Mouse (Mus musculus) midbrain, embryonic 14.5 days (tissue): ENCODE data around the gene 1110065P20Rik. TPM values are rescaled to one million over a fixed set of nuclear protein-coding genes. Genes with fewer than 3 reads are reported as not detected.

ENCODE experiments used
- ATAC-seq: fragments of 200-750 bp; cut with Nextera tagmentation; 2 replicates; pipeline ENCODE4 v1.8.0; 2017; ENCODE audit warnings: moderate number of reproducible peaks, moderate library complexity; ENCODE audit not compliant: low FRiP score, low TSS enrichment
- DNase-seq: peaks from one replicate; pipeline ENCODE4 v3.0.0-alpha.2; 2015
- H3K27ac ChIP-seq: fragments of 300-500 bp; sonication (generic); replicated peaks from 2 replicates; pipeline ENCODE4 v1.5.1; 2014; ENCODE audit warnings: mild to moderate bottlenecking, low read depth, low read length, moderate library complexity
- H3K27me3 ChIP-seq: fragments of 300-500 bp; sonication (generic); 2 replicates; pipeline ENCODE4 v1.6.1; 2014; ENCODE audit warnings: low read length, control low read depth, mixed read lengths; ENCODE audit not compliant: control insufficient read depth, insufficient read depth
- H3K36me3 ChIP-seq: fragments of 300-500 bp; sonication (generic); 2 replicates; pipeline ENCODE4 v1.6.1; 2014; ENCODE audit warnings: low read length, control low read depth; ENCODE audit not compliant: control insufficient read depth, insufficient read depth
- H3K4me1 ChIP-seq: fragments of 300-500 bp; sonication (generic); 2 replicates; pipeline ENCODE4 v1.6.1; 2014; ENCODE audit warnings: mild to moderate bottlenecking, antibody characterized with exemption, low read length, control low read depth; ENCODE audit not compliant: control insufficient read depth, insufficient read depth
- H3K4me2 ChIP-seq: fragments of 300-500 bp; sonication (generic); 2 replicates; pipeline ENCODE4 v1.6.1; 2014; ENCODE audit warnings: mild to moderate bottlenecking, low read length, moderate library complexity
- H3K4me3 ChIP-seq: fragments of 300-500 bp; sonication (generic); replicated peaks from 2 replicates; pipeline ENCODE4 v1.5.1; 2014; ENCODE audit warnings: low read depth, low read length
- H3K9ac ChIP-seq: fragments of 300-500 bp; sonication (generic); replicated peaks from 2 replicates; pipeline ENCODE4 v1.6.1; 2014; ENCODE audit warnings: mild to moderate bottlenecking, low read length, moderate library complexity
- H3K9me3 ChIP-seq: fragments of 300-500 bp; sonication (generic); 2 replicates; pipeline ENCODE4 v1.6.1; 2016; ENCODE audit warnings: low read length, control low read depth, mixed read lengths; ENCODE audit not compliant: control insufficient read depth
- WGBS: fragments of 180-500 bp; shearing (Covaris S2); extraction: QIAGEN DNeasy Blood & Tissue Kit; methylation state at CpG from one replicate; pipeline ENCODE4 v1.1.7; 2014; 5-methylcytosine and 5-hydroxymethylcytosine counted together
- polyA plus RNA-seq: library from polyadenylated mRNA; unstranded; fragments of >200 nt; fragmentation: Nextera tagmentation; extraction: Ambion mirVana; gene quantifications from 2 replicates; pipeline ENCODE4 v1.2.1, GENCODE M21; 2014

Gene 1110065P20Rik
- polyA plus RNA-seq, 1 experiment from 2014 or later: 85.1 TPM

DNA sequence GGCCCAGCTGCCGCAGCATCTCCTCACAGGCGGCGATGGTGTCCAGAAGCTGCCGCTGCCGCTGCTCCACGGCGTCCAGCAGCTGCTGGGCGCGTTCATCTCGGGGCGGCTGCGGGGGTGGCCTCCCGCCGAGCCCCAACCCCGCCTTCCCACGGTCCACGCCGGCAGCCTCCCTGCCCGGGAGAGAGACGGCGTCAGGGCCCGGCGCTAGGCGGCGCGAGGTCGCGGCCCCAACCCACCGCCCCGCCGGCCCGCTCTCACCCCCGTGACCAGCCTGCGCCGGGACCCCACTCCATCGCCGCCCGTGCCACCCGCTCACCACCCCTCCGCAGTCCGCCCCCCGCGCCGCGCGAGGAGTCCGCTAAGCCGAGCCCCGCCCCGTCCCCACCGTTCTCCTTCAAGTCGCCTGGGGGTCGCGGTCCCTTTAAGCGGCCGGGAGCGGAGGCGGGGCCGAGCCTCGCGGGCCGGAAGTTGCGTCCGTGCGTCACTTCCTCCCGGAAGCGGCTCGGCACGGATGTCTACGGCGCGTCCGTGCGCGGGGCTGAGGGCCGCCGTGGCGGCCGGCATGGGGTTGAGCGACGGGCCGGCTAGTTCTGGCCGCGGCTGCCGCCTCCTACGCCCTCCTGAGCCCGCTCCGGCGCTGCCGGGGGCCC is 609 bp downstream of the 1110065P20Rik start, which contains the start of gene Yrdc:
Gene Yrdc, plus strand, starts transcription at position 419 of the 653 bp plus-strand sequence.
- under 1% methylated on average over 80 of the region's 90 CpGs for WGBS
- peak within 1 kb of the TSS; percentile 90 for H3K4me2 ChIP-seq
- peaks cover 36% of the 10 kb centered on the region for H3K36me3 ChIP-seq
- no peaks in the 10 kb centered on the region for H3K9me3 ChIP-seq
- no peaks in the 10 kb centered on the region for H3K27me3 ChIP-seq
- H3K9ac ChIP-seq: peak within 1 kb of the TSS; percentile 84
- peak within 1 kb of the TSS; percentile 92 for H3K4me3 ChIP-seq
- peaks cover 23% of the 10 kb centered on the region for H3K4me1 ChIP-seq
- peak within 1 kb of the TSS; percentile 96 for H3K27ac ChIP-seq
- ATAC-seq (peak; percentile 94), DNase-seq (peak; percentile 99)

DNA sequence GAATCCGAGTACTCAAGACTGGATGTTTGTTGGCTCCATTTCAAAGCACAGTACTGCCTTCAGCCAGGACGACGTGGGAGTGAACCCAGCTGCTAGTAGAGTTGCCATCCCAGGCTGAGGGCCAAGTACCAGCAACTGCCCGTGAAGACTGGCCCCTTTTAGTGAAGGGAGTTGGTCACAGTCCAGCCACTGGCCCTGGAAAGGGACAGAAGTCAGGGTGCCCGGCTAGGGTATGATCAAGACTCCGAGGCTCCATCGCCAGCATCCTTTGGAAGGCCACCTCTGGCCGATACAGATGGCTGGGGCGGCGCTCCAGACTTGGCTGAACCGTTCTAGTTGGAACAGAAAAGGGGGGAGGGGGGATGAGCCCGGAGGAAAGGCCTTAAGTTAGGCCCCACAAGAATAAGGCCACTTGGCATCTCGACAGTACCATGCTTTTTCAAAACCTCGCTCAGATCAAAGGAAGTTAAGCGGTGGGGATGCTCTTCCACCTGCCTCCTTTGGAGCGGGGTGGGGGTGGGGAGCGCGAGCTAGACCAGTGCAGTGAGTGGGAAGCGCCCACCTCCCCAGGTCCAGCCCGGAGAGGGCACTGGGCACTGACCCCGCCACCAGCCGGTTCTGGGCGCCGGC is 1.2 kb downstream of the 1110065P20Rik start:
- Histone ChIP-seq H3K36me3 (peaks cover 39% of the 10 kb centered on the region), H3K4me3 (peak overlapping the region; percentile 92), H3K9me3 (no peaks in the 10 kb centered on the region), H3K4me1 (peaks cover 23% of the 10 kb centered on the region), H3K27me3 (no peaks in the 10 kb centered on the region), H3K4me2 (peak overlapping the region; percentile 90), H3K27ac (peak overlapping the region; percentile 96), H3K9ac (peak overlapping the region; percentile 84)
- DNase-seq (peak; percentile 66), ATAC-seq (peak; percentile 2; the same call in 1 of the 2 replicates)
- WGBS: under 1% methylated on average over 24 of the region's 24 CpGs

DNA sequence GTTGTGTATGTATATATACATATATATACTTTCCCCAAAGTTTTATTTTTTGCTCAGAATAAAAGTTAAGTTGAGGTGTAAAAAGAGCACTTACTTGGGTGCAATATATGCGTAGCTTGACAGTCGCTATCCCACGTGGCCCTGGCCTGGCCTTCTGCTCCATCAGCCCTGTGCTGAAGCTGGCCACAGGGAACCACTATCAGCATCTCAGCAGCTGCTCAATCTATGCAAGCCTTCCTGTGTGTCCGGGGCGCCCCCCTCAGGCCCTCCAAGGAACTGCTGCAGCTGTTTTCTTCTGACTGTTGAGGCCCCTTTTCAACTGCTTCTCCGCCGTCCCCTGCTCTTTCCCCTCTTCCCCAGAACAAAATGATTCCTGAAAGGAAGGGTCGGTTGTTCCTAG is 3.4 kb downstream of the 1110065P20Rik start:
- WGBS: 5% methylated on average over 8 of the region's 8 CpGs
- H3K27ac ChIP-seq: no peak overlapping the region
- no peaks in the 10 kb centered on the region for H3K27me3 ChIP-seq
- peak; percentile 85 for DNase-seq
- H3K36me3 ChIP-seq: peaks cover 26% of the 10 kb centered on the region
- H3K4me1 ChIP-seq: peaks cover 23% of the 10 kb centered on the region
- no peaks in the 10 kb centered on the region for H3K9me3 ChIP-seq
- no peak overlapping the region for H3K9ac ChIP-seq
- H3K4me3 ChIP-seq: no peak overlapping the region
- H3K4me2 ChIP-seq: no peak overlapping the region
- no peak for ATAC-seq

DNA sequence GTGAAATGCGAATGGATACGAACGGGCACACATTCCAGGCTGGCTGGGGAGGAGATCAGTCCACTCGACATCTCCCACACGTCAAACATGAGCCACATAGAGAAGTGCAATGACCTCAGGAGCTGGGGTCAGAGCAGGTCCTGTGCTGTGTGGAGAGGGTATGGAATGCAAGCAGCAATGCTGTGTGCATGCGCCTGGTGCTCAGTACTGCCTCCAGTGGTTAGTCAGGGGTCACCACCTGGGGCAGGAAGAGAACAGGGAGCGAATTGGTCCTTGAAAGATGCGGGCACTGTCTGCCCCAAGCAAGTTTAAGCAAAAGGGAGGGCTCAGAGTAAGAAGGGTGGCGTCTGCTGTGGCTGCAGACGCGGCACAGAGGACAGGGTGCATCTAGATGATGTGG is 7.5 kb downstream of the 1110065P20Rik start:
- Histone ChIP-seq H3K4me1 (0 out of 2 replicates have a peak, but pooled peaks cover 8% of the 10 kb centered on the region), H3K36me3 (peaks cover 46% of the 10 kb centered on the region), H3K9ac (no peak overlapping the region), H3K27ac (no peak overlapping the region), H3K27me3 (no peaks in the 10 kb centered on the region), H3K9me3 (no peaks in the 10 kb centered on the region), H3K4me3 (no peak overlapping the region), H3K4me2 (no peak overlapping the region)
- 55% methylated on average over 11 of the region's 11 CpGs for WGBS
- DNase-seq (peak; percentile 58), ATAC-seq (0 out of 2 replicates have a peak, but pooled peaks have one; percentile 46)

DNA sequence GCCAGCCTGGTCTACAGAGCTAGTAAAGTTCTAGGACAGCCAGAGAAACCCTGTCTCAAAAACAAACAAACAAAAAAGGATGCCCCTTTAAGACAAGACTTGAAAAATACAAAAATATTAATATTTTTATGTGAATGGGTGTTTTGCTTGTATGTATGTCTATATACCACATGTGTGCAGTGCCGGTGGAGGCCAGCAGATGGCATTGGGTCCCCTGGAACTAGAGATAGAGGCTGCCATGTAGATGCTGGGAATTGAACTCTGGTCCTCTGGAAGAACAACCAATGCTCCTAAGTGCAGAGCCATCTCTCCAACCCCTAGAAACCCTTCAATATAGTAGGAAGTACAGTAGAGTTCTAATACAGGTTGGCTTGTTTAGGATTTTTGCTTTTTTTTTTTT is 10.0 kb downstream of the 1110065P20Rik start:
- Histone ChIP-seq H3K4me3 (no peak overlapping the region), H3K27ac (no peak overlapping the region), H3K9me3 (no peaks in the 10 kb centered on the region), H3K4me2 (no peak overlapping the region), H3K9ac (no peak overlapping the region), H3K27me3 (no peaks in the 10 kb centered on the region), H3K4me1 (no peaks in the 10 kb centered on the region), H3K36me3 (peaks cover 63% of the 10 kb centered on the region)
- 100% methylated on average over 1 of the region's 1 CpGs for WGBS
- ATAC-seq (no peak), DNase-seq (no peak)

DNA sequence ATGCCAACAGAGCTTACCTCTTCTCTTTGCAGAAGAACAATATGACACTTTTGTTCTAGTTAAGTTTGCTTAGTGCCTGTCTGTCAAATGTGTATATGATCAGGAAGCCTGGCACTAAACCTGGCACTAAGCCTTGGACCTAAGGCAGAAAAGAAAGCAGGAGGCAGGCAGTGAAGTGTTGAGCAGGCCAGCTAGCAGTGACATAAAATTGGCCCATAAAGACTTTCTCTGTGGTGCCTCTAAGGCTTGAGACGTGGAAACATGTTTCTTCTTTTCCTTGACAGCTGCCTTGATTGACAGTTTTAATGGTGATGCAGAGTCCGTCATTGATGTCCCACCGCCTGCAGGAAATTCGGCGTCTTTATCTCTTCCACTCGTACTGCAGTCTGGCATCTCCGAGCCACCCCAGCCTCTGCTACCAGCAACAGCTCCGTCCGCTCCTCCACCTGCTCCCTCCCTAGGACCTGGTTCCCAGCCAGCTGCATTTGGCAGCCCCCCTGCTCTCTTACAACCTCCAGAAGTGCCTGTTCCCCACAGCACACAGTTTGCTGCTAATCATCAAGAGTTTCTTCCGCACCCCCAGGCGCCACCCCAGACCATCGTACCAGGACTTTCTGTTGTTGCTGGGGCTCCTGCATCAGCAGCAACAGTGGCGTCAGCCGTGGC is 12.8 kb downstream of the 1110065P20Rik start:
- Histone ChIP-seq H3K9me3 (no peaks in the 10 kb centered on the region), H3K36me3 (peaks cover 67% of the 10 kb centered on the region), H3K4me3 (no peak overlapping the region), H3K9ac (no peak overlapping the region), H3K27ac (no peak overlapping the region), H3K4me1 (no peaks in the 10 kb centered on the region), H3K4me2 (no peak overlapping the region), H3K27me3 (no peaks in the 10 kb centered on the region)
- ATAC-seq: no peak
- DNase-seq: no peak
- 87% methylated on average over 14 of the region's 14 CpGs for WGBS

DNA sequence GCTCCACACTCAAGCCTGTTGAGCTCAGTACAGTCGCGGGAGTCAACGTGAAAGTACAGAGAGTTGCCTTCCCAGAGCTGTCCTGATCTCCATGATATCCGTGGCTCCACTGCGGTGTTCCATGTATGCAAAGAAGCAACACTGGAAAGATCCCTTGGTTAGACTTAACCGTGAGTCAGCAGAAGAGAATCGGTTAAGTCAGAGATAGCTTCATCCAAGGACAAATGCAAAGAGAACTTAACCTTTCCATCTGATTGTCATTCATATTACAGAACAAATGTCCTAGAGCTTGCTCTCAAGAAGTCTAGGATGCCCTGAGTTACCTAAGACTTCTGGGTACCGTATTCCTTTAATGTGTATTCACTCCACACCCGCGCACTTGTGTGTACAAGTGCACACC is 18.2 kb downstream of the 1110065P20Rik start:
- 94% methylated on average over 10 of the region's 10 CpGs for WGBS
- Histone ChIP-seq H3K27me3 (no peaks in the 10 kb centered on the region), H3K9me3 (no peaks in the 10 kb centered on the region), H3K36me3 (peaks cover 64% of the 10 kb centered on the region), H3K9ac (no peak overlapping the region), H3K27ac (no peak overlapping the region), H3K4me1 (no peaks in the 10 kb centered on the region), H3K4me3 (no peak overlapping the region), H3K4me2 (no peak overlapping the region)
- DNase-seq (no peak), ATAC-seq (no peak)

DNA sequence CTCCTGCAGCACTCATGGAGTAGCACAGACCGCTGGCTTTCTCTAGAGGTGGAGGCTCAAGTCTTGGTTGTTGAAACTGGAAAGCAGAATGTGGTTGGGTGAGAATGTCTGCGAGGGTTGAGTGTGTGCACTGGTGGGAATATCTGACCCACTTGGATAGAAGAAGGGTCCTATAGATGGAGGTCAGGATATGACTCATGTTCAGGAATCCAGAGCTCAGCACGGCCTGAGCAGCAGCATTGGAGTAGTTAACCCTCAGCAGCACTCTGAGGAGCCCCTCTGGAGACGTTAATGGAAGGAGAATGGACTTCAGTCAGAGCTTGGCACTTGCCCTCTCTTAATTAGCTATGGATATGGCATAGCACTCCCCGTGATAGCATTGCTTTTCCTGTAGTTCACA is 21.3 kb downstream of the 1110065P20Rik start:
- 90% methylated on average over 5 of the region's 5 CpGs for WGBS
- DNase-seq (no peak), ATAC-seq (no peak)
- Histone ChIP-seq H3K27ac (no peak overlapping the region), H3K4me1 (no peaks in the 10 kb centered on the region), H3K9me3 (no peaks in the 10 kb centered on the region), H3K4me2 (no peak overlapping the region), H3K27me3 (no peaks in the 10 kb centered on the region), H3K9ac (no peak overlapping the region), H3K4me3 (no peak overlapping the region), H3K36me3 (peaks cover 61% of the 10 kb centered on the region)
